Mouse (Mus musculus) embryonic facial prominence, embryonic 15.5 days (tissue): ENCODE results near the gene Psmd12. TPM values are rescaled to one million over a fixed set of nuclear protein-coding genes. Genes with fewer than 3 reads are reported as not detected.
A peak's percentile ranks its signal among the peaks of the same experiment; 100 is the strongest.

Source experiments
- ATAC-seq: fragments of 200-750 bp; cut with Nextera tagmentation; 2 replicates; pipeline ENCODE4 v1.8.0; 2017; ENCODE audit warnings: low read depth, moderate TSS enrichment; ENCODE audit not compliant: insufficient number of reproducible peaks, low FRiP score, low TSS enrichment
- H3K27ac ChIP-seq: fragments of 300-500 bp; sonication (generic); replicated peaks from 2 replicates; pipeline ENCODE4 v1.5.1; 2015; ENCODE audit warnings: mild to moderate bottlenecking, inconsistent platforms
- H3K27me3 ChIP-seq: fragments of 300-500 bp; sonication (generic); 2 replicates; pipeline ENCODE4 v1.6.1; 2015; ENCODE audit warnings: inconsistent platforms
- H3K36me3 ChIP-seq: fragments of 300-500 bp; sonication (generic); 2 replicates; pipeline ENCODE4 v1.6.1; 2015; ENCODE audit warnings: mild to moderate bottlenecking, inconsistent platforms
- H3K4me1 ChIP-seq: fragments of 300-500 bp; sonication (generic); 2 replicates; pipeline ENCODE4 v1.6.1; 2015; ENCODE audit warnings: inconsistent platforms
- H3K4me2 ChIP-seq: fragments of 300-500 bp; sonication (generic); replicated peaks from 2 replicates; pipeline ENCODE4 v1.6.1; 2015; ENCODE audit warnings: mild to moderate bottlenecking, inconsistent platforms
- H3K4me3 ChIP-seq: fragments of 300-500 bp; sonication (generic); replicated peaks from 2 replicates; pipeline ENCODE4 v1.5.1; 2015; ENCODE audit warnings: mild to moderate bottlenecking, inconsistent platforms
- H3K9ac ChIP-seq: fragments of 300-500 bp; sonication (generic); 2 replicates; pipeline ENCODE4 v1.6.1; 2015; ENCODE audit warnings: inconsistent platforms
- H3K9me3 ChIP-seq: fragments of 300-500 bp; sonication (generic); replicated peaks from 2 replicates; pipeline ENCODE4 v1.6.1; 2016; ENCODE audit warnings: inconsistent platforms
- WGBS: fragments of 180-500 bp; shearing (Covaris S2); methylation state at CpG from one replicate; pipeline ENCODE4 v1.1.7; 2015; 5-methylcytosine and 5-hydroxymethylcytosine counted together
- polyA plus RNA-seq: library from polyadenylated mRNA; unstranded; fragments of >200 nt; fragmentation: Nextera tagmentation; extraction: Ambion mirVana; gene quantifications from 2 replicates; pipeline ENCODE4 v1.2.1, GENCODE M21; 2015

Psmd12 gene
- polyA plus RNA-seq, 1 experiment from 2014 or later = 161 TPM

DNA sequence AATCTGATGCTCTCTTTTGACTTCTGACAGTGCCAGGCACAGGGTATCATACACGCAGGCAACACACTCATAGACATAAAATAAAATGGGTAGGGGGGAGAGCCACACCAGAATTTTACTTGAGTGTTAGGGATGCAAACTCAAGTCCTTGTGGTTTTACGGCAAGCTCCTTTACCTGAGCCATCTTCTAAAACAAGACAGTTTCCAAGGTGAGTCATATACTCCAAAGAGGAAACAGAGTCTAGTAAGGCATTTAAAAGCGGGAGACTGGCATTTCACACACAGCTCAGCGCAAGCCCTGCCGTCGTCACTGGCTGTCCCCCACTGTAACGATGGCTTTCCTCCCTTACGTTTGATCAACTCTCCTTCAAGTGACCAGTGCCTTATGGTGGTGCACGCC is 31.4 kb upstream of the Psmd12 start:
- peaks cover 26% of the 10 kb centered on the region for H3K4me1 ChIP-seq
- no peak overlapping the region for H3K9ac ChIP-seq
- 86% methylated on average over 9 of the region's 9 CpGs for WGBS
- no peaks in the 10 kb centered on the region for H3K9me3 ChIP-seq
- no peak overlapping the region for H3K4me3 ChIP-seq
- H3K36me3 ChIP-seq = no peaks in the 10 kb centered on the region
- no peak overlapping the region for H3K4me2 ChIP-seq
- no peak for ATAC-seq
- H3K27ac ChIP-seq = no peak overlapping the region
- H3K27me3 ChIP-seq = no peaks in the 10 kb centered on the region

- no peaks in the 10 kb centered on the region for H3K36me3 ChIP-seq
- 63% methylated on average over 17 of the region's 17 CpGs for WGBS
- ATAC-seq = no peak
- no peak overlapping the region for H3K9ac ChIP-seq
- H3K4me1 ChIP-seq = peaks cover 26% of the 10 kb centered on the region
- no peak overlapping the region for H3K4me3 ChIP-seq
- no peak overlapping the region for H3K4me2 ChIP-seq
- no peak overlapping the region for H3K27ac ChIP-seq
- H3K27me3 ChIP-seq = no peaks in the 10 kb centered on the region
- H3K9me3 ChIP-seq = no peaks in the 10 kb centered on the region
Observed at GRCm38 (mm10) chr11:107449169-107449910, 29.9 kb upstream of the Psmd12 start.

DNA sequence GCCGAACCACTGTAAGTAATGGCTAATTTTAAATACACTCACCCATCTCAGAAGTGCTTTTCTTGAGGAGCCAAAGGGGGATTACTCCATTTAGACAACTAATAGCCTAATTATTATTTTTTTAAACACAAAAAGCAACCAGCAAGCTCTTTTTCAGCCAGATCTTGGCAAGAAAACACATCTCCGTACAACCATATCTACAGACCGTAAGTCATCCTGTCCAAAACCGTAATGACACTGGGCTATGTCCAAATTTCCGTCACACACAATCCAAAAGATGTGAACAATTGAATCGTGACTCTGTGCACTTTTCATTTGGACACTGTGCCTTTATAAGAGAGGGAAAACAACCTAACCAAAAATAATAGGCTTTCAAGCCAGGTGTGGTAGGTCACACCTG is 29.2 kb upstream of the Psmd12 start:
- H3K36me3 ChIP-seq = no peaks in the 10 kb centered on the region
- H3K4me2 ChIP-seq = no peak overlapping the region
- H3K27me3 ChIP-seq = no peaks in the 10 kb centered on the region
- H3K4me3 ChIP-seq = no peak overlapping the region
- no peak for ATAC-seq
- peaks cover 27% of the 10 kb centered on the region for H3K4me1 ChIP-seq
- 75% methylated on average over 6 of the region's 6 CpGs for WGBS
- H3K9ac ChIP-seq = no peak overlapping the region
- no peak overlapping the region for H3K27ac ChIP-seq
- no peaks in the 10 kb centered on the region for H3K9me3 ChIP-seq

- no peak overlapping the region for H3K9ac ChIP-seq
- no peak overlapping the region for H3K4me3 ChIP-seq
- WGBS = 76% methylated on average over 10 of the region's 10 CpGs
- no peaks in the 10 kb centered on the region for H3K27me3 ChIP-seq
- ATAC-seq = no peak
- H3K36me3 ChIP-seq = no peaks in the 10 kb centered on the region
- H3K4me1 ChIP-seq = peaks cover 31% of the 10 kb centered on the region
- no peak overlapping the region for H3K4me2 ChIP-seq
- no peaks in the 10 kb centered on the region for H3K9me3 ChIP-seq
- H3K27ac ChIP-seq = no peak overlapping the region
Observed at GRCm38 (mm10) chr11:107451106-107451505, 28.2 kb upstream of the Psmd12 start.

DNA sequence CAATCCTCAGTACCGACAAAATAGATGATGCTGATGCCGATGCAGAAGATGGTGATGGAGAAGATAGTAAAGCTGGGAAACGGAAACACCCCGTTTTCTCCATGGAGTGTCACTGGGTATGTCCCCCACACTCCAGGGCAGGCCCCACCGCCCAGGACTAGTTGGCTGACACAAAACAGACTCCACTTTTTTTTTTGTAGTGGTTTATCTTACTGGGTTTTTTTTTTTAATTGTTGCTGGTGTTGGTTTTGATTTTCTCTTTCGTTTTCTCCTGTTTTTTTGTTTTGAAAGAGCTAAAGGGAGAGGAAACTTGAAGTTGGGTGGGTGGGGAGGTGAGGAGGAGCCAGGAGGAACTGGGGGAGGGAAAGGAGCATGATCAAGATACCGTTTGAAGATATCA is 27.2 kb upstream of the Psmd12 start:
- no peak overlapping the region for H3K4me2 ChIP-seq
- WGBS = 82% methylated on average over 7 of the region's 7 CpGs
- no peak overlapping the region for H3K4me3 ChIP-seq
- no peak overlapping the region for H3K27ac ChIP-seq
- H3K9ac ChIP-seq = no peak overlapping the region
- no peaks in the 10 kb centered on the region for H3K27me3 ChIP-seq
- no peaks in the 10 kb centered on the region for H3K36me3 ChIP-seq
- H3K4me1 ChIP-seq = peaks cover 25% of the 10 kb centered on the region
- no peak for ATAC-seq
- no peaks in the 10 kb centered on the region for H3K9me3 ChIP-seq

- 0 out of 2 replicates have a peak, but pooled peaks cover 8% of the 10 kb centered on the region for H3K4me1 ChIP-seq
- no peak overlapping the region for H3K4me2 ChIP-seq
- no peaks in the 10 kb centered on the region for H3K36me3 ChIP-seq
- no peak overlapping the region for H3K9ac ChIP-seq
- 48% methylated on average over 19 of the region's 19 CpGs for WGBS
- no peak overlapping the region; the same call in 1 of the 2 replicates for H3K4me3 ChIP-seq
- ATAC-seq = 0 out of 2 replicates have a peak, but pooled peaks have one; percentile 41
- H3K27me3 ChIP-seq = no peaks in the 10 kb centered on the region
- no peaks in the 10 kb centered on the region for H3K9me3 ChIP-seq
- H3K27ac ChIP-seq = no peak overlapping the region
Observed at GRCm38 (mm10) chr11:107454546-107455462, 24.5 kb upstream of the Psmd12 start.

GRCm38 (mm10) chr11:107457282-107457681 is 22.0 kb upstream of the Psmd12 start:
- no peak overlapping the region for H3K9ac ChIP-seq
- no peaks in the 10 kb centered on the region for H3K9me3 ChIP-seq
- H3K4me2 ChIP-seq = no peak overlapping the region
- H3K4me3 ChIP-seq = no peak overlapping the region
- ATAC-seq = no peak
- WGBS = 89% methylated on average over 3 of the region's 3 CpGs
- 0 out of 2 replicates have a peak, but pooled peaks cover 5% of the 10 kb centered on the region for H3K4me1 ChIP-seq
- no peaks in the 10 kb centered on the region for H3K36me3 ChIP-seq
- H3K27me3 ChIP-seq = no peaks in the 10 kb centered on the region
- no peak overlapping the region for H3K27ac ChIP-seq

GRCm38 (mm10) chr11:107458286-107458685 is 21.0 kb upstream of the Psmd12 start:
- no peaks in the 10 kb centered on the region for H3K27me3 ChIP-seq

DNA sequence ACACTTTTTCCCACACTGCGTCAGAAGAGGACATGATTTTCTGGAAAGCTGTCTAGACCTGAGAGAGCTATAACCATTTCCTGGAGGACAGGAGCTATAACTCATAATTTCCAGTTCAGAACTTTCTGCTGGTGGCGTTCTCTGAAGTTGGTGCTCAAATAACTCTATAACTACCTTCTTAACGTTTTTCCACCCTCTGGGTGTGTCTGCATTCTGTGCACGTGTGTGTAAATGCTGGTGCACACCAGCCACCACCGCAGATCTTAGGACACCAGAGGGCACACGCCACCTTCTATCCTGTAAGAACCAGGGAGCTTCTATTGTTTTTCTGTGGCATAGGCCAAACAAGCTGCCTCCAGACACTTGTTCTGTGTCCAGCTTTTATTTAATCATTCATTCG is 20.3 kb upstream of the Psmd12 start:
- no peak for ATAC-seq
- no peaks in the 10 kb centered on the region for H3K27me3 ChIP-seq
- no peak overlapping the region for H3K9ac ChIP-seq
- WGBS = 76% methylated on average over 7 of the region's 7 CpGs
- no peak overlapping the region for H3K4me3 ChIP-seq
- no peaks in the 10 kb centered on the region for H3K9me3 ChIP-seq
- no peaks in the 10 kb centered on the region for H3K36me3 ChIP-seq
- H3K4me1 ChIP-seq = 0 out of 2 replicates have a peak, but pooled peaks cover 5% of the 10 kb centered on the region
- no peak overlapping the region for H3K27ac ChIP-seq
- no peak overlapping the region for H3K4me2 ChIP-seq

More at GRCm38 (mm10) chr11:107458286-107458685, 21.0 kb upstream of the Psmd12 start:
- Histone ChIP-seq H3K36me3 (no peaks in the 10 kb centered on the region), H3K9me3 (no peaks in the 10 kb centered on the region), H3K4me3 (no peak overlapping the region), H3K9ac (no peak overlapping the region), H3K4me1 (0 out of 2 replicates have a peak, but pooled peaks cover 5% of the 10 kb centered on the region), H3K27ac (no peak overlapping the region), H3K4me2 (no peak overlapping the region)
- no peak for ATAC-seq
- 72% methylated on average over 12 of the region's 12 CpGs for WGBS

DNA sequence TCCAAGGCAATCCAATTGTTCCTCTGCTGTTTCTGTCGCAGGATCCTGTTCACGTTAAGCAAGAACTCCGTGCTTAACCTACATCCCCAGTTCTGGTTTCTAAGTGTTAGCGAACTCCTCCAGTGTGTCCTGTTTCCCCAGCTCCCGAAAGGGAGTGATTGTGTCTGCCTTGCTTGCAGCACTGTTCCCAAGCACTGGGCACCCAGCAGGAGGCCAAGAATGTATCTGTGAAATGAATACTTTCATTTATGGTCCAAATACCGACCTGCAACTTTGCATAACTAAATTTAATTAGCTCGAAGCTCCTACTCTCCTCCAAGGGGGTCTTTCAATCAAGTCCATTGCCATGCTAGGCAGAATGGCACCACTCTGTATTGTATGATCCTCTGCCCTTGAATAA is 19.5 kb upstream of the Psmd12 start:
- ATAC-seq = no peak
- Histone ChIP-seq H3K9me3 (no peaks in the 10 kb centered on the region), H3K4me3 (no peak overlapping the region), H3K27me3 (no peaks in the 10 kb centered on the region), H3K4me2 (no peak overlapping the region), H3K4me1 (0 out of 2 replicates have a peak, but pooled peaks cover 5% of the 10 kb centered on the region), H3K9ac (no peak overlapping the region), H3K27ac (no peak overlapping the region), H3K36me3 (no peaks in the 10 kb centered on the region)
- WGBS = 69% methylated on average over 7 of the region's 7 CpGs

GRCm38 (mm10) chr11:107462478-107462877 is 16.8 kb upstream of the Psmd12 start:
- Histone ChIP-seq H3K9ac (no peak overlapping the region), H3K4me3 (no peak overlapping the region)

More at GRCm38 (mm10) chr11:107462478-107462877, 16.8 kb upstream of the Psmd12 start:
- Histone ChIP-seq H3K27me3 (no peaks in the 10 kb centered on the region), H3K36me3 (no peaks in the 10 kb centered on the region), H3K27ac (no peak overlapping the region), H3K9me3 (no peaks in the 10 kb centered on the region), H3K4me1 (peaks cover 4% of the 10 kb centered on the region), H3K4me2 (no peak overlapping the region)
- ATAC-seq = no peak
- 96% methylated on average over 3 of the region's 3 CpGs for WGBS
